Mouse (Mus musculus): Measurements from ENCODE around the gene 6430628N08Rik.

GRCm38 (mm10) chr4:115848083-115848482, 42.4 kb upstream of the 6430628N08Rik start:
- TF ChIP-seq POLR2A (IDR thresholded peaks at IDR 0.05; ENCODE audit: borderline replicate concordance, low read depth, low read length) (no peak), CTCF (IDR thresholded peaks at IDR 0.05; ENCODE audit: low read depth, low read length) (no peak)

Data from bone marrow macrophage, adult 2 months (primary cell).